Mouse (Mus musculus) embryonic fibroblast, embryonic 13.5 days (primary cell): ENCODE measurements around the gene Hsd11b2. TPM values are rescaled to one million over a fixed set of nuclear protein-coding genes. Genes with fewer than 3 reads are reported as not detected.

Experiments
- H3K27ac ChIP-seq: 2 replicates; pipeline ENCODE4 v1.5.1; 2012; ENCODE audit warnings: low read length, control low read depth, inconsistent platforms; ENCODE audit not compliant: insufficient read depth
- H3K4me1 ChIP-seq: 2 replicates; pipeline ENCODE4 v1.6.1; 2011; ENCODE audit warnings: low read length; ENCODE audit not compliant: control insufficient read depth, insufficient read depth
- H3K4me3 ChIP-seq: 2 replicates; pipeline ENCODE4 v1.5.1; 2011; ENCODE audit warnings: mild to moderate bottlenecking, control low read depth, low read length; ENCODE audit not compliant: insufficient read depth
- CTCF ChIP-seq: IDR thresholded peaks from 2 replicates; pipeline ENCODE4 v1.5.1; 2011; ENCODE audit warnings: mild to moderate bottlenecking, control low read depth, low read length, moderate library complexity, borderline replicate concordance; ENCODE audit not compliant: insufficient read depth
- POLR2A ChIP-seq: IDR thresholded peaks from 2 replicates; pipeline ENCODE4 v1.6.1; 2011; ENCODE audit warnings: low read depth, mild to moderate bottlenecking, control low read depth, low read length, moderate library complexity
- polyA plus RNA-seq: library from polyadenylated mRNA; stranded (reverse); fragments of >200 nt; gene quantifications from 2 replicates; pipeline ENCODE4 v1.2.4, GENCODE M21; 2011; ENCODE audit warnings: low read depth; ENCODE audit not compliant: missing spikeins, insufficient read length

Hsd11b2 gene
- polyA plus RNA-seq, 1 experiment: 0.28 TPM

GRCm38 (mm10) chr8:105499787-105500186 is 18.8 kb upstream of the Hsd11b2 start:
- Histone ChIP-seq H3K4me3 (no peak overlapping the region), H3K27ac (no peak overlapping the region), H3K4me1 (peaks cover 6% of the 10 kb centered on the region)
- TF ChIP-seq CTCF (no peak), POLR2A (no peak)

GRCm38 (mm10) chr8:105504617-105505016 is 13.9 kb upstream of the Hsd11b2 start:
- TF ChIP-seq POLR2A (no peak), CTCF (no peak)
- H3K4me1 ChIP-seq: no peaks in the 10 kb centered on the region
- H3K27ac ChIP-seq: no peak overlapping the region
- H3K4me3 ChIP-seq: no peak overlapping the region

GRCm38 (mm10) chr8:105506977-105507376 is 11.6 kb upstream of the Hsd11b2 start:
- Histone ChIP-seq H3K4me1 (0 out of 2 replicates have a peak, but pooled peaks cover 2% of the 10 kb centered on the region), H3K4me3 (no peak overlapping the region), H3K27ac (no peak overlapping the region)
- TF ChIP-seq CTCF (no peak), POLR2A (no peak)

GRCm38 (mm10) chr8:105508758-105509157 is 9.8 kb upstream of the Hsd11b2 start:
- Histone ChIP-seq H3K4me3 (no peak overlapping the region), H3K4me1 (0 out of 2 replicates have a peak, but pooled peaks cover 2% of the 10 kb centered on the region), H3K27ac (no peak overlapping the region)
- no peak for TF ChIP-seq POLR2A
- TF ChIP-seq CTCF: no peak

- no peak for TF ChIP-seq CTCF
- TF ChIP-seq POLR2A: no peak
- Histone ChIP-seq H3K4me3 (no peak overlapping the region), H3K27ac (no peak overlapping the region), H3K4me1 (peaks cover 9% of the 10 kb centered on the region)
Measured at GRCm38 (mm10) chr8:105509997-105510735, 8.4 kb upstream of the Hsd11b2 start.

- H3K4me1 ChIP-seq: peaks cover 13% of the 10 kb centered on the region
- TF ChIP-seq CTCF (no peak), POLR2A (no peak)
- H3K27ac ChIP-seq: no peak overlapping the region
- H3K4me3 ChIP-seq: no peak overlapping the region
Measured at GRCm38 (mm10) chr8:105514194-105514593, 4.4 kb upstream of the Hsd11b2 start.

GRCm38 (mm10) chr8:105514656-105515055 is 3.9 kb upstream of the Hsd11b2 start:
- H3K27ac ChIP-seq: no peak overlapping the region
- no peak for TF ChIP-seq POLR2A
- H3K4me1 ChIP-seq: peaks cover 13% of the 10 kb centered on the region
- no peak overlapping the region for H3K4me3 ChIP-seq

- peaks cover 11% of the 10 kb centered on the region for H3K4me1 ChIP-seq
- H3K27ac ChIP-seq: no peak overlapping the region
- H3K4me3 ChIP-seq: no peak overlapping the region
- TF ChIP-seq POLR2A: no peak
- TF ChIP-seq CTCF: peak; percentile 94
Measured at GRCm38 (mm10) chr8:105516018-105516645, 2.4 kb upstream of the Hsd11b2 start.

GRCm38 (mm10) chr8:105517346-105517745 is 1.2 kb upstream of the Hsd11b2 start:
- H3K4me3 ChIP-seq: no peak overlapping the region
- peaks cover 11% of the 10 kb centered on the region for H3K4me1 ChIP-seq
- H3K27ac ChIP-seq: no peak overlapping the region
- no peak for TF ChIP-seq POLR2A

GRCm38 (mm10) chr8:105519591-105519990 is 1.0 kb downstream of the Hsd11b2 start:
- Histone ChIP-seq H3K4me3 (no peak overlapping the region), H3K27ac (no peak overlapping the region), H3K4me1 (peaks cover 8% of the 10 kb centered on the region)
- TF ChIP-seq POLR2A (no peak), CTCF (no peak)
